Mouse (Mus musculus) MEL-GATA-1-ER (cell line): ENCODE results near the gene Zfp775.

Source experiments
- DNase-seq: peaks from one replicate; pipeline ENCODE4 v3.0.0-alpha.2; 2012; ENCODE audit warnings: low read depth; ENCODE audit errors: extremely low read depth

Gene Zfp775

GRCm38 (mm10) chr6:48601271-48602079 lies at the start of gene Zfp775:
Gene Zfp775, plus strand, starts transcription at chr6:48602063.
- no peak for DNase-seq

DNA sequence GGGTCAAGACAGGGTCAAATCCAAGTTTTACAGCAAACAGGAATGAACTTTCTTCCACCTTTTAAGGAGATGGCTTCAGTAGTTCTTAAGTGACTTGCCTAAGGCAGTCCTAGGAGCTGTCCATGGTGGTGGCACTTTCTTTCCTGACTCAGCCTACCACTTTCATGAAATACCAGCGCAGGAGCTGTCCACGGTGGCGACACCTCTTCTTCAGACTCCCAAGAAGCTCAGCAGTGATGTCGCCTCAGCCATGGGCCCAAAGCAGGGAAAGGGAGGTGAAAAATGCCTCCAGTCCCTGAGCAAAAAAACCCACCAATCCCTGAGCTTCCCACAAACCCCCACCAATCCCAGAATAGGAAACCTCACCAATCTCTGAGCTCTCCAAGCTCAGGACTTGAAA lies 48.9 kb upstream of the Zfp775 start:
- peak; percentile 1 for DNase-seq

- no peak for DNase-seq
Measured at GRCm38 (mm10) chr6:48553819-48554218, 48.0 kb upstream of the Zfp775 start.

DNA sequence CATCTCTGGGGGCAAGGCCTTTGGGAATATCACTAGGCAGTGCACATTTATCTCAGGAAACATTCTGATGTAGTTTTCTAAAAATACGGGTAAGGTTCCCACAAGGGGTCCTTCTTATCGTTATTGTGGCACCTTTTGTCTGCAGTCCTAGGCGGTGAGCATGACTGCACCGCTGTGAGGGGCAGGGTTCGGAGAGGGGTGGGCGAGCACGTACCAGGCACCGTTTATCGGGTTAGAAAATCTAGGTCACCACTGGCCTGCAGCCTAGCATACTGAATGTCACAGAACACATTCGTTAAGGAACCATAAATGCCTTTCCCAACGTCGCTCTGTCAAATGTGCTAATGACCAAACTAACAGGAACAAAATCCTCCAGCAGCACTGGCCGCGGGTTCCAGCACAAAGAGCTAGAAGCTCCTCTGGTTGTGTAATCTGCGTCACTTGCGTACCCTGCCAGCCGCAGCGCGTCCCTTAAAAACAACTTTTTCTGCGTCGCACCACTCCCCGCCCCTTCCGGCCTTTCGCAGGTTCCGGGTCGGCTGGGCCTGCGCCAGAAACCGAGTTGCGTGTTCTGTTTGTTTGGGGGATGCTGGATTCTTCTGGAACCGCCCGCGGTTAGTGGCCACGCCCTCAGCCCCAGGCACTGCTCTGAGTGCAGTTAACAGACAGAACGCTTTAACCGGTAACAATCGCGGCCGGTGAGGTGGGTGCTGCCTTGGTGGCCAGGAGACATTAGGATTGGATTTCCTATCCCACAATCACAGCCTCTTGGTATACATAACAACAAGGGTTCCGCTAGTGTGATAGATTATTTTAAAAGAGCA lies 47.4 kb upstream of the Zfp775 start, which contains the start of gene Lrrc61:
TSS of gene Lrrc61 (plus strand) at position 517 of the 824 bp plus-strand sequence.
- no peak for DNase-seq

GRCm38 (mm10) chr6:48555104-48555890 lies 46.6 kb upstream of the Zfp775 start:
- DNase-seq, result no peak

GRCm38 (mm10) chr6:48555956-48556355 lies 45.9 kb upstream of the Zfp775 start:
- no peak for DNase-seq

DNA sequence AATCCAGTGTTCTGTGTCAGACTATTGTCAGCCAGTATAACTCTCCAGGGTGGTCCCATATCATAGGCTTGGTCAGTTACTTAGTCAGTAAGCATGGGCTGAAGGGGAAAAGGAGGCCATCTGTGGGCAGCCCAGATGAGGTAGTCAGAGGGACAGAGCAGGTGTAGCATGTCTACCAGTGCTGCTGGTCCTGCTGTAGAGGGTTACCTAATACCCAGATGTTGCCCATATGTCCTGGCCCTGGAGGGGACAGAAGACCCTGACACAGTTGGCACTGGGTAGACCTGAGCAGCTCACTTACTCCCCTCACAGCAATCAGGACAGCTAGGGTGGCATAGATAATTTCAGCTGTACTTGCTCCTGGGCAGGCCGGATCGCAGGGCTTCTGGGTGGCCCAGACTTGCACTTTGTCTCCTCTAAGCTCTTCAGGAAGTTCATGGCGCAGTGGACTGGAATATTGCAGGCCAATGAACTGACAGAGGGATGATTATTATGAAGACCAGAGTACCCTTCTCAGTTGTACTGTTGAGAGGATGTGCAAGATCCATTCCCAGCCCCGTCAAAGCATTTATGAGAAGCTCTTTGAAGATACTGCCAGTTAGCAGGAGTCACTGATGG lies 36.1 kb upstream of the Zfp775 start:
- no peak for DNase-seq

GRCm38 (mm10) chr6:48566312-48566711 lies 35.6 kb upstream of the Zfp775 start:
- no peak for DNase-seq

GRCm38 (mm10) chr6:48568036-48568984 lies 33.6 kb upstream of the Zfp775 start:
- DNase-seq, result no peak

DNA sequence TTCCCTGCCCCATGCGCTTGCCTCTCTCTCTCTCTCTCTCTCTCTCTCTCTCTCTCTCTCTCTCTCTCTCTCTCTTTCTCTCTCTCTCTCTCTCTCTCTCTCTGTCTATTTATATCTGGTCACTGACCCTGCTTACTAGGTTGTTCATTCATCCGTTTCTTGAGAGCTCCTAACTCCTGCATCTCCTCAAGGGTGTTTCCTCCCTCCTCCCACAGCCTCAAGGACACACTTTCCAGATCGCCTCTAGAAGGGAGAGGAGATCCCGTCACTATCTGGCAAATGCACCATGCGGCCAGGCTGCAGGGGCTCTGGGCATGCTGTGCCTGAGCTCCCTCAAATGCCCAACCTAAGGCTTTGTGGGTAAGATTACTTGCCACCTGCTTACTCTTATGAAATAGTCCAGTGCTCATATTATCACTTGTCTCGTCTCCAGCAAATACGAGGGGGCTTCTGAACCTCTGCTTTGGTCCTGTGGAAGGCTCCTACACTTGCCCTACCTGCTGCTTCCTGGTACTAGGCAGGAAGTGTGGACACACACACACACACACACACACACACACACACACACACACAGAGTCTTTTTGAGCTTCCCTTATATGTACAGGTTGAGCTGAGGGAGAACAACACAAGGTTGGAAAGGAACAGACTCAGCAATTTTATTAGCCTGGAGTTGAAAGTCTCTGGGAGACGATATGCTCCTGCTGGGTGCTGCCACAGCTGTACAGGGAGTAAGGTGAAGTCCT lies 32.6 kb upstream of the Zfp775 start:
- DNase-seq, result no peak

DNA sequence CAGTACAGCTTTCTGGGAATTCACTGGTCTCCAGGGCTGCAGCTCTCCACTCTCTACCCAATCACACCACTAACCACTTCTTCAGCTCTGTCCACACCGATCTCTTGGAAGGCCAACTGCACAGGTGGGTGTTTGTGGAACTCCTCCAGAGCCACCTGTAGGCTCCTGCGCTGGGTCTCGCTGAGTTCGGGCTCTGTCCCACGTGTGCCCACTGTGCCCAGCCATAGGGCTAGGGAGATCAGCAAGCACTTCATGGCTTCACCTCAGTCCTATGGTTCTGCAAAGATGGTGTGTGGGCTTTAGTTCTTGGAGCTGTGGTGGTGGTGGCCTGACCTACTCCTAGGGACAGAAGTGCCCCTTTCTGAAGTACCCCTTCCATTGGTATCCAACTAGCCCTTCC lies 29.8 kb upstream of the Zfp775 start:
- DNase-seq, result no peak

- no peak for DNase-seq
Measured at GRCm38 (mm10) chr6:48572572-48573061, 29.2 kb upstream of the Zfp775 start, which contains the start of gene Rarres2. Gene Rarres2, minus strand, starts transcription at chr6:48572789.

GRCm38 (mm10) chr6:48573280-48573679 lies 28.6 kb upstream of the Zfp775 start:
- DNase-seq, result no peak

GRCm38 (mm10) chr6:48573981-48574380 lies 27.9 kb upstream of the Zfp775 start:
- DNase-seq, result no peak

DNA sequence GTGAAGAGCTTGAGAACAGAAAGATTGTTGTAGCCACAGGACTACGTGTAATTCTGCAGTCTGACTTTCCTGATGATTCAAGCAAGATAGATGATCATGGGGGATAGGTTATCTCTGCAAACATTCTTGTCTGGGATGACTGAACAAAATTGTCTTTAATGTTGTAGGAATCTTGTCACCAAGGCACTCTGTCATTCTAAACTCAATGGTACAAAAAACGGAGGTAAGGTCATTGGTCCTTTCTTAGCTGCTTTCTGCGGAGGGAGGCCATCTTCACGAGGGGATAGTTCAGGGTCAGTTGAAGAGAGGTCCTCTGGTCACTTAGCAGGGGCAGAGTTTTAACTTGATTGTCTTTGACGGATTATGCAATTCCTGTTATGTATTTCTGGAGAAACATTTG lies 23.1 kb upstream of the Zfp775 start:
- DNase-seq, result no peak

GRCm38 (mm10) chr6:48579215-48579648 lies 22.6 kb upstream of the Zfp775 start:
- no peak for DNase-seq

DNA sequence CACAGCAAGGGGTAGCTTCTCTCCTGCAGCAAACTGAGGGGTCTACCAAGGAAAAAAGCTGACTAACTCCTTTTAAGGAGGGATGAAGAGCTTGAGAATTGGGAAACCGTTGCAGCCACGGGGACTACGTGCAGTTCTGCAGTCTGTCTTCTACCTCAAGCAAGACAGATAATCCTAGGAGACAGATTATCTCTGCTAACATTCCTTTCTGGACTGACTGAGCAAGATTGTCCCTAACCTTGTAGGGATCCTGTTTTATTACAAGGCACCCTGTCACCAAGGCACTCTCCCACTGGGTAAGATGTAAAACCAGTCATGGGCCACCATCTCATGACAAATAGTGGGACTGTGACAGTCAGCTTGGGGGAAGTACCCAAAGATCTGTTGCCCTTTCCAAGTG lies 20.6 kb upstream of the Zfp775 start:
- DNase-seq, result no peak

- DNase-seq, result no peak
Measured at GRCm38 (mm10) chr6:48582037-48582436, 19.8 kb upstream of the Zfp775 start.

DNA sequence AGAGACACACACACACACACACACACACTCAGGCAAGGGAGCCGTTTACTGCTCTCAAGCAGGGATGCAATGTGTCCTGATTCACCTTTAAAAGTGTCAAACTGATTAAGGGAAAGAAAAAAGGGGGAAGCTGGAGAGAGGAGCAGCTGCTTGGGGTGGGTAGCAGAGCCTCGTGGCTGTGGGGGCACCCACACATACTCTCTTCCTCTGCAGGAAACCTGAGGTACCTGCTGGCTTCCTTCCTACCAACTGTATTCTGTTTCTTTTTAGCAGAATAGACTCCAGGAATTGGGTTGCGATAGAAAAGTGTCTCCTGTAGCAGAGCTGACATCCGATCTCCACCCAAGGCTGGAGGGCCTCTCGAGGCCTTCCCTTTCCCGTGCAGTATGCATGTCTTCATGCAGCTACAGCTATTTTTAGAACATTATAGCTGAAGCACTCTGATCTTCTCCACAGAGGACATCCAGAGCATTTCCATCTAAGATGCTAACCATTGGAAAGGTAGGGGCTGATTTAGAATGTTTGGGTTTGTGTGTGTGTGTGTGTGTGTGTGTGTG lies 12.6 kb upstream of the Zfp775 start, which contains the start of gene Gm45021:
TSS of gene Gm45021 (plus strand) at position 417 of the 557 bp plus-strand sequence.
- no peak for DNase-seq
